Mouse (Mus musculus) neural tube, embryonic 11.5 days (tissue): Measurements from ENCODE around the gene Dnttip1. TPM values are rescaled to one million over a fixed set of nuclear protein-coding genes. Genes with fewer than 3 reads are reported as not detected.

Source experiments
- ATAC-seq: fragments of 200-750 bp; cut with Nextera tagmentation; 2 replicates; pipeline ENCODE4 v1.8.0; 2017; ENCODE audit warnings: moderate number of reproducible peaks, mild to moderate bottlenecking, moderate TSS enrichment, moderate library complexity; ENCODE audit not compliant: insufficient read depth, low FRiP score, low TSS enrichment
- DNase-seq: peaks from one replicate; pipeline ENCODE4 v3.0.0-alpha.2; 2015; ENCODE audit warnings: low spot score
- H3K27ac ChIP-seq: fragments of 300-500 bp; sonication (generic); 2 replicates; pipeline ENCODE4 v1.5.1; 2014; ENCODE audit warnings: low read depth, mild to moderate bottlenecking, low read length
- H3K27me3 ChIP-seq: fragments of 300-500 bp; sonication (generic); 2 replicates; pipeline ENCODE4 v1.6.1; 2014; ENCODE audit warnings: mild to moderate bottlenecking, low read length, mixed read lengths; ENCODE audit not compliant: control insufficient read depth, insufficient read depth
- H3K36me3 ChIP-seq: fragments of 300-500 bp; sonication (generic); 2 replicates; pipeline ENCODE4 v1.6.1; 2014; ENCODE audit warnings: mild to moderate bottlenecking, low read length, moderate library complexity, mixed read lengths; ENCODE audit not compliant: control insufficient read depth, insufficient read depth
- H3K4me1 ChIP-seq: fragments of 300-500 bp; sonication (generic); 2 replicates; pipeline ENCODE4 v1.6.1; 2014; ENCODE audit warnings: low read length, mixed read lengths; ENCODE audit not compliant: control insufficient read depth, insufficient read depth
- H3K4me2 ChIP-seq: fragments of 300-500 bp; sonication (generic); 2 replicates; pipeline ENCODE4 v1.6.1; 2014; ENCODE audit warnings: low read depth, mild to moderate bottlenecking, moderate library complexity
- H3K4me3 ChIP-seq: fragments of 300-500 bp; sonication (generic); 2 replicates; pipeline ENCODE4 v1.5.1; 2014; ENCODE audit warnings: low read depth, low read length
- H3K9ac ChIP-seq: fragments of 300-500 bp; sonication (generic); 2 replicates; pipeline ENCODE4 v1.6.1; 2014; ENCODE audit warnings: mild to moderate bottlenecking, low read length
- H3K9me3 ChIP-seq: fragments of 300-500 bp; sonication (generic); 2 replicates; pipeline ENCODE4 v1.6.1; 2016; ENCODE audit warnings: low read length; ENCODE audit not compliant: control insufficient read depth
- WGBS: fragments of 180-500 bp; shearing (Covaris S2); extraction: QIAGEN DNeasy Blood & Tissue Kit; methylation state at CpG from one replicate; pipeline ENCODE4 v1.1.7; 2014; 5-methylcytosine and 5-hydroxymethylcytosine counted together
- polyA plus RNA-seq: library from polyadenylated mRNA; unstranded; fragments of >200 nt; fragmentation: Nextera tagmentation; extraction: Ambion mirVana; gene quantifications from 2 replicates; pipeline ENCODE4 v1.2.1, GENCODE M21; 2014

Gene Dnttip1
- polyA plus RNA-seq, 1 experiment from 2014 or later = 67.9 TPM

GRCm38 (mm10) chr2:164761502-164761901 lies 15.7 kb downstream of the Dnttip1 start:
- Histone ChIP-seq H3K9me3 (no peaks in the 10 kb centered on the region), H3K9ac (no peak overlapping the region), H3K4me2 (no peak overlapping the region), H3K4me1 (no peaks in the 10 kb centered on the region), H3K27ac (no peak overlapping the region), H3K27me3 (no peaks in the 10 kb centered on the region), H3K4me3 (no peak overlapping the region), H3K36me3 (peaks cover 11% of the 10 kb centered on the region)
- WGBS = 100% methylated on average over 2 of the region's 2 CpGs
- ATAC-seq (no peak), DNase-seq (no peak)

DNA sequence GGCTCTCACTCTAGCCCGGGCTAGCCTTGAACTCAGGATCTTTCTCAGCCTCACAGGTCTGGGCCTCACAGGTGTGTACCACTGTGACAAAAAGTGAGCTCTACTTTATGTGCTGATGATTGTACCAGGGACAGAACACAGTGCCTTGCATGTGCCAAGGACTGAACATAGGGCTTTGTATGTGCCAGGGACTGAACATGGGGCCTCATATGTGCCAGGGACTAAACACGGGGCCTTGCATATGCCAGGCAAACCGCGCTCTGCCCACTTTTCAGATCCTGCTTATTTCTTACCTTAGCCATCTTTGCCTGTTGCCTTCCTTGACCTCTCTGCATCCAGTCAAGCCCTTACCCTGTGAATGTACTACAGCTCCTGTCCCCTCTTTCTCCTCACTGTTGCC lies 16.2 kb downstream of the Dnttip1 start:
- no peak overlapping the region for H3K9ac ChIP-seq
- no peak overlapping the region for H3K4me3 ChIP-seq
- H3K4me1 ChIP-seq = no peaks in the 10 kb centered on the region
- DNase-seq = no peak
- no peak for ATAC-seq
- 98% methylated on average over 4 of the region's 4 CpGs for WGBS
- no peak overlapping the region for H3K4me2 ChIP-seq
- peaks cover 11% of the 10 kb centered on the region for H3K36me3 ChIP-seq
- H3K9me3 ChIP-seq = no peaks in the 10 kb centered on the region
- H3K27me3 ChIP-seq = no peaks in the 10 kb centered on the region
- H3K27ac ChIP-seq = no peak overlapping the region

- Histone ChIP-seq H3K27me3 (no peaks in the 10 kb centered on the region), H3K36me3 (peaks cover 11% of the 10 kb centered on the region)
Observed at GRCm38 (mm10) chr2:164762593-164762992, 16.8 kb downstream of the Dnttip1 start.

DNA sequence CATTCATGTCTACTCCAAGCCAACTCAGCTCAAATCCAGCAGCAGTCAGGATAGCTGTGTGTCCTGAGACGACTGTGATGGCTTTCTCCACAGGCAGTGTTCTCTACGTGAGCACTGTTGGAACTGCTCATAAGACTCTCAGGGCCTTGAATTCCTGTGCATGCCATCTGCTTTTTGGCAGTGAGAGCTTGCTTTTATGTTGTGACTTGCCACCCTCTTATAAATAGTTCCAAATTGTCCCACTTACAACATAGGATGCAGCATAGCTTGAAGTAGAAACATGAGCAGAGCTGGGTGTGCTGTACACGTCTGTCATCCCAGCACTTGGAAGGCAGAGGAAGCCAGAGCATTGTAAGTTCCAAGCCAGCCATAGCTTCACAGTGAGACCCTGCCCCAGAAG lies 20.1 kb downstream of the Dnttip1 start:
- H3K36me3 ChIP-seq = peaks cover 8% of the 10 kb centered on the region
- DNase-seq = no peak
- H3K4me1 ChIP-seq = peaks cover 6% of the 10 kb centered on the region
- H3K4me2 ChIP-seq = no peak overlapping the region
- WGBS = 87% methylated on average over 3 of the region's 3 CpGs
- H3K9ac ChIP-seq = no peak overlapping the region
- no peak overlapping the region for H3K4me3 ChIP-seq
- no peaks in the 10 kb centered on the region for H3K27me3 ChIP-seq
- no peak for ATAC-seq
- no peaks in the 10 kb centered on the region for H3K9me3 ChIP-seq
- no peak overlapping the region for H3K27ac ChIP-seq

More at GRCm38 (mm10) chr2:164762593-164762992, 16.8 kb downstream of the Dnttip1 start:
- H3K4me3 ChIP-seq = no peak overlapping the region
- H3K9ac ChIP-seq = no peak overlapping the region
- H3K4me1 ChIP-seq = no peaks in the 10 kb centered on the region
- no peak for ATAC-seq
- H3K9me3 ChIP-seq = no peaks in the 10 kb centered on the region
- no peak overlapping the region for H3K4me2 ChIP-seq
- WGBS = 91% methylated on average over 7 of the region's 7 CpGs
- no peak overlapping the region for H3K27ac ChIP-seq
- no peak for DNase-seq

DNA sequence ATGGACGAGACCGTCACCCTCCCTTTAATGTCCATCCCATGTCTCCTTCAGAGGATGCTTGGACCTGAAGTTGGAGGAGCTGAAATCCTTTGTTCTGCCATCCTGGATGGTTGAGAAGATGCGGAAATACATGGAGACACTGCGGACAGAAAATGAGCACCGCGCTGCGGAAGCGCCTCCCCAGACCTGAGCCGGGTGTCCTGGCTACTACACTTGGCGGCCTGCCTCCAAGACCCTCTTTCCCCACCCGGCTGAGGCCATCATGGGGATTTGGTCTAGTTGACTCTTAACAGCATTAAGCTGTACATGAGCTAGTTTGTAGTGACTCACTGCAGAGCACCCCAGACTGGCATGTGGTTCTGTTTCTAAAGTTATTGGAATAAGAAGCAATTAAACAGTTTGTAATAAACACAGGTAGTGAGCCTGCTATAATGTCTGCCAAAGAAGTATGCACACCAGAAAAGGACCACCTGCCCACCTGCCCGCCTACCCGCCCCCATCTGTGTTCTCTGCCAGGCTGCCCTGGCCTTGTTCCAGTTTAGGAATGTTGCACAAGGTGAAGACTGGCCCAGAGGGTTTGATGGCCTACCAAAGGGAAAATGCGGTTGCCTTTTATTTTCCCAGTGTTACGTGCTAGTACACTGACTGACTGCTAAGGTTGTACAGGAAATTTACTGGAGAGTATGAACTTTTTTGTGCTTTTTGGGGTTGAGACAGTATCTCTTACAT lies 22.2 kb downstream of the Dnttip1 start:
- H3K27ac ChIP-seq = no peak overlapping the region
- no peak overlapping the region for H3K4me3 ChIP-seq
- H3K27me3 ChIP-seq = no peaks in the 10 kb centered on the region
- ATAC-seq (no peak), DNase-seq (no peak)
- peaks cover 10% of the 10 kb centered on the region for H3K36me3 ChIP-seq
- H3K4me1 ChIP-seq = peaks cover 18% of the 10 kb centered on the region
- no peak overlapping the region for H3K9ac ChIP-seq
- no peak overlapping the region for H3K4me2 ChIP-seq
- WGBS = 94% methylated on average over 15 of the region's 15 CpGs
- H3K9me3 ChIP-seq = no peaks in the 10 kb centered on the region

GRCm38 (mm10) chr2:164769258-164770037 lies 23.7 kb downstream of the Dnttip1 start, which contains the start of gene Ube2c:
Gene Ube2c (plus strand): TSS chr2:164769898.
- whole genome bisulfite sequencing = 2% methylated on average over 53 of the region's 53 CpGs
- Histone ChIP-seq H3K36me3 (peaks cover 10% of the 10 kb centered on the region), H3K27ac (peak within 1 kb of the TSS; percentile 60; the same call in 1 of the 2 replicates), H3K9me3 (no peaks in the 10 kb centered on the region), H3K4me3 (peak within 1 kb of the TSS; percentile 97), H3K9ac (peak within 1 kb of the TSS; percentile 89), H3K4me2 (peak within 1 kb of the TSS; percentile 86), H3K27me3 (no peaks in the 10 kb centered on the region), H3K4me1 (peaks cover 18% of the 10 kb centered on the region)
- ATAC-seq = peak; percentile 99
- DNase-seq = peak; percentile 99

GRCm38 (mm10) chr2:164770279-164770678 lies 24.5 kb downstream of the Dnttip1 start:
- peak overlapping the region; percentile 89 for H3K9ac ChIP-seq
- H3K4me2 ChIP-seq = peak overlapping the region; percentile 86
- peak overlapping the region; percentile 60; the same call in 1 of the 2 replicates for H3K27ac ChIP-seq
- no peak for DNase-seq
- WGBS = 4% methylated on average over 15 of the region's 15 CpGs
- H3K9me3 ChIP-seq = no peaks in the 10 kb centered on the region
- no peak for ATAC-seq
- H3K4me3 ChIP-seq = peak overlapping the region; percentile 97
- peaks cover 18% of the 10 kb centered on the region for H3K4me1 ChIP-seq
- H3K27me3 ChIP-seq = no peaks in the 10 kb centered on the region
- peaks cover 8% of the 10 kb centered on the region for H3K36me3 ChIP-seq

- peak overlapping the region; percentile 89; the same call in 1 of the 2 replicates for H3K9ac ChIP-seq
- H3K4me2 ChIP-seq = peak overlapping the region; percentile 86
- 89% methylated on average over 8 of the region's 8 CpGs for WGBS
- peaks cover 18% of the 10 kb centered on the region for H3K4me1 ChIP-seq
- H3K27ac ChIP-seq = no peak overlapping the region
- H3K27me3 ChIP-seq = no peaks in the 10 kb centered on the region
- H3K9me3 ChIP-seq = no peaks in the 10 kb centered on the region
- H3K36me3 ChIP-seq = peaks cover 8% of the 10 kb centered on the region
- H3K4me3 ChIP-seq = peak overlapping the region; percentile 97
- ATAC-seq (no peak), DNase-seq (no peak)
Observed at GRCm38 (mm10) chr2:164771123-164771522, 25.3 kb downstream of the Dnttip1 start.
